Mouse (Mus musculus) ES-Bruce4 (cell line): Measurements from ENCODE around the gene Stard3. TPM values are rescaled to one million over a fixed set of nuclear protein-coding genes. Genes with fewer than 3 reads are reported as not detected.

Experiments used
- H3K27ac ChIP-seq: 2 replicates; pipeline ENCODE4 v1.5.1; 2012; ENCODE audit warnings: low read length, inconsistent platforms; ENCODE audit not compliant: insufficient read depth
- H3K27me3 ChIP-seq: 2 replicates; pipeline ENCODE4 v1.6.1; 2012; ENCODE audit warnings: mild to moderate bottlenecking, low read length, inconsistent platforms; ENCODE audit not compliant: control insufficient read depth, poor library complexity, insufficient read depth, severe bottlenecking
- H3K36me3 ChIP-seq: 2 replicates; pipeline ENCODE4 v1.6.1; 2012; ENCODE audit warnings: inconsistent platforms, mild to moderate bottlenecking, low read length, moderate library complexity; ENCODE audit not compliant: control insufficient read depth, poor library complexity, insufficient read depth, severe bottlenecking
- H3K4me1 ChIP-seq: one replicate; pipeline ENCODE4 v1.8.1; 2011; ENCODE audit warnings: low read length; ENCODE audit not compliant: control insufficient read depth, insufficient read depth
- H3K4me3 ChIP-seq: 2 replicates; pipeline ENCODE4 v1.5.1; 2011; ENCODE audit warnings: low read depth, mild to moderate bottlenecking, low read length
- H3K9ac ChIP-seq: 2 replicates; pipeline ENCODE4 v1.6.1; 2012; ENCODE audit warnings: low read depth, mild to moderate bottlenecking, inconsistent platforms; ENCODE audit not compliant: poor library complexity, severe bottlenecking
- H3K9me3 ChIP-seq: replicated peaks from 2 replicates; pipeline ENCODE4 v1.6.1; 2012; ENCODE audit warnings: mild to moderate bottlenecking, low read length, inconsistent platforms; ENCODE audit not compliant: control insufficient read depth, poor library complexity, insufficient read depth, severe bottlenecking
- CTCF ChIP-seq: IDR thresholded peaks from one replicate; pipeline ENCODE4 v1.8.1; 2011; ENCODE audit warnings: low read depth, low read length
- EP300 ChIP-seq: IDR thresholded peaks from 2 replicates; pipeline ENCODE4 v1.6.1; 2011; ENCODE audit warnings: low read depth, low read length; ENCODE audit not compliant: insufficient read depth
- POLR2A ChIP-seq: IDR thresholded peaks from one replicate; pipeline ENCODE4 v1.8.1; 2011; ENCODE audit warnings: low read length; ENCODE audit not compliant: insufficient read depth
- polyA plus RNA-seq: library from polyadenylated mRNA; stranded (reverse); fragments of >200 nt; gene quantifications from 2 replicates; pipeline ENCODE4 v1.2.4, GENCODE M21; 2011; ENCODE audit warnings: low read depth; ENCODE audit not compliant: missing spikeins, insufficient read depth, insufficient read length

Stard3 gene
- polyA plus RNA-seq, 1 experiment = 12.2 TPM

- Histone ChIP-seq H3K4me3 (no peak overlapping the region), H3K27ac (no peak overlapping the region), H3K36me3 (no peaks in the 10 kb centered on the region), H3K9me3 (no peaks in the 10 kb centered on the region), H3K27me3 (no peaks in the 10 kb centered on the region), H3K4me1 (peaks cover 5% of the 10 kb centered on the region), H3K9ac (no peak overlapping the region)
- TF ChIP-seq POLR2A (no peak), EP300 (no peak), CTCF (no peak)
These were observed 60.1 kb downstream of the Stard3 start for GRCm38 (mm10) chr11:98418273-98418672.

GRCm38 (mm10) chr11:98418939-98419547 lies 60.9 kb downstream of the Stard3 start:
- Histone ChIP-seq H3K27ac (no peak overlapping the region), H3K36me3 (no peaks in the 10 kb centered on the region), H3K9me3 (no peaks in the 10 kb centered on the region), H3K4me1 (peaks cover 2% of the 10 kb centered on the region), H3K4me3 (no peak overlapping the region), H3K27me3 (no peaks in the 10 kb centered on the region), H3K9ac (no peak overlapping the region)
- TF ChIP-seq CTCF = no peak
- TF ChIP-seq POLR2A = no peak
- TF ChIP-seq EP300 = no peak

DNA sequence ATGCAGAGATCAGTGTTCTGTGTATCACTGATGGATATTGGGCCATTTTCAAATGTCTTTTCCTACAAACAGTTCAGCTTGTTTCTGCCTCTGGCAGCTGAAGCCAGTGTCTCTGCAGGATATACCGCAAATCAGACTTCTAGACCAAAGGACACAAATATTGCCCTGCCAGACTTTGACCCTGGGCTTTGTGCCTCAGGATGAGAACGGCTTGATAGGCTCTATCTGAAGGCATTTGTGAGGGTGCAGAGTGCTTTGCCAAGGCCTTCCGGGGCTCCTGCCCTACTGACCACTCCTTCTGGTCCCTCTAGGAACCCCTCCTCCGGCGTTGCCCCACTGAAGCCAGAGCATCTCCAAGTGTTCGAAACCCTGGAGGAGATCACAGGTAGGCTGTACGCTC lies 68.4 kb downstream of the Stard3 start:
- H3K36me3 ChIP-seq = 0 out of 2 replicates have a peak, but pooled peaks cover 2% of the 10 kb centered on the region
- no peaks in the 10 kb centered on the region for H3K9me3 ChIP-seq
- no peak overlapping the region for H3K27ac ChIP-seq
- no peaks in the 10 kb centered on the region for H3K27me3 ChIP-seq
- H3K4me3 ChIP-seq = no peak overlapping the region
- H3K9ac ChIP-seq = no peak overlapping the region
- H3K4me1 ChIP-seq = no peaks in the 10 kb centered on the region
- no peak for TF ChIP-seq EP300
- no peak for TF ChIP-seq POLR2A
- TF ChIP-seq CTCF = no peak

DNA sequence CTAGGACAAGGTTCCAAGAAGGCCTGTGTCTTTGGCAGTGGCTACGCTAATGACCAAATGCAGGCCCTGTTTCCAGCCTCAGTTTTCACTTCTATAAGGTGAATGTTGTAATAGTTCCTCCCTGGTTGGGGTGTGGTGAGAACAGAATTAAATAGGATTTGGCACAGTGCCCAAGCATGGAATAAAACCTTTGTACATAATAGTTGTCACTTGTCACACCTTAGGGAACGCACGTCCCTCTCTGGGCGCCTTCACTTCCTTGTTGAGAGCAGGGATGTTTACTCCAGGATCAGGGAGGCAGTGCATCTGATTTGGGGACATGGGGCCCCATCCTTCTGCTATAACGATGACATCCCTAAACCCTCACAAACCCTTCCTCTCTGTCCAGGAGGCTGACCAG lies 70.3 kb downstream of the Stard3 start:
- no peak for TF ChIP-seq POLR2A
- no peaks in the 10 kb centered on the region for H3K9me3 ChIP-seq
- H3K4me3 ChIP-seq = no peak overlapping the region
- H3K27ac ChIP-seq = no peak overlapping the region
- no peaks in the 10 kb centered on the region for H3K4me1 ChIP-seq
- 0 out of 2 replicates have a peak, but pooled peaks cover 2% of the 10 kb centered on the region for H3K36me3 ChIP-seq
- no peaks in the 10 kb centered on the region for H3K27me3 ChIP-seq
- H3K9ac ChIP-seq = no peak overlapping the region

Other genes with a start within 250 kb of the Stard3 start
- gene Fbxl20, start 208.0 kb upstream of the Stard3 start, polyA plus RNA-seq = 44.5 and 45.8 TPM in 2 replicates
- gene Med1, start 165.1 kb upstream of the Stard3 start, polyA plus RNA-seq = 55.8 and 57.5 TPM in 2 replicates
- 52.5 and 53.6 TPM in 2 replicates for gene Cdk12, start 155.3 kb upstream of the Stard3 start, polyA plus RNA-seq
- gene Neurod2, start 28.7 kb upstream of the Stard3 start, polyA plus RNA-seq = not detected in 2 replicates
- 1.1 and 1.5 TPM in 2 replicates for gene Ppp1r1b, start 10.0 kb upstream of the Stard3 start, polyA plus RNA-seq
- gene Tcap, start 25.4 kb downstream of the Stard3 start, polyA plus RNA-seq = not detected in 2 replicates
- not detected in 2 replicates for gene Pnmt, start 28.1 kb downstream of the Stard3 start, polyA plus RNA-seq
- 4.5 and 5.0 TPM in 2 replicates for gene Pgap3, start 42.1 kb downstream of the Stard3 start, polyA plus RNA-seq
- 11.0 and 12.4 TPM in 2 replicates for gene Erbb2, start 54.1 kb downstream of the Stard3 start, polyA plus RNA-seq
- 65.1 and 67.2 TPM in 2 replicates for gene Mien1, start 80.6 kb downstream of the Stard3 start, polyA plus RNA-seq
- 45.6 and 48.2 TPM in 2 replicates for gene Grb7, start 88.0 kb downstream of the Stard3 start, polyA plus RNA-seq
- not detected in 2 replicates for gene Ikzf3, start 187.7 kb downstream of the Stard3 start, polyA plus RNA-seq
- gene Zpbp2, start 192.7 kb downstream of the Stard3 start, polyA plus RNA-seq = not detected in 2 replicates
- gene Ormdl3, start 229.0 kb downstream of the Stard3 start, polyA plus RNA-seq = 19.3 and 20.0 TPM in 2 replicates
- not detected in 2 replicates for gene Lrrc3c, start 239.9 kb downstream of the Stard3 start, polyA plus RNA-seq